Mouse (Mus musculus) B cell, adult (primary cell): ENCODE measurements around the gene Krt84. TPM values are rescaled to one million over a fixed set of nuclear protein-coding genes. Genes with fewer than 3 reads are reported as not detected.

Source experiments
- total RNA-seq: library from RNA; stranded (reverse); gene quantifications from 4 replicates; pipeline ENCODE4 v1.2.4, GENCODE M21; 2023; ENCODE audit not compliant: inconsistent age

Krt84 gene
- not detected in 4 replicates for total RNA-seq

DNA sequence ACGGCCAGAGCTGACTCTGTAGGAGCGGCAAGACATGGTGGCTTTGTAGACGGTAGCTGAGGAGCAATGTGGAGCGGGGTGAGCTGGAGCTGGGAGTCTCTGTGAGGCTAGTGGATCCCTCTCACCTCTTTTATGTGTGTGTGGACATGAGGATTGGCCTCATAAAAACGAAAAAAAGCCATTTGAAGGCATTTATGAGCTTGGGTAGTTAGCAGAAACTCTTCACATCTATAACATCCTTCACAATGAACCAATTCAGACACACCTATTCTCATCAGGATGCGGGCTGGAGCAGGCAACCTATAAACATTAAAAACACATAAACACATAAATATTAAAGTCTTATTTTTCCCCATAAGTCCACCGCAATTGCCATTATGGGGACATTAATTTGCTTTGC, at the start of gene Krt84:
Gene Krt84, minus strand, starts transcription at position 101 of the 400 bp plus-strand sequence.

DNA sequence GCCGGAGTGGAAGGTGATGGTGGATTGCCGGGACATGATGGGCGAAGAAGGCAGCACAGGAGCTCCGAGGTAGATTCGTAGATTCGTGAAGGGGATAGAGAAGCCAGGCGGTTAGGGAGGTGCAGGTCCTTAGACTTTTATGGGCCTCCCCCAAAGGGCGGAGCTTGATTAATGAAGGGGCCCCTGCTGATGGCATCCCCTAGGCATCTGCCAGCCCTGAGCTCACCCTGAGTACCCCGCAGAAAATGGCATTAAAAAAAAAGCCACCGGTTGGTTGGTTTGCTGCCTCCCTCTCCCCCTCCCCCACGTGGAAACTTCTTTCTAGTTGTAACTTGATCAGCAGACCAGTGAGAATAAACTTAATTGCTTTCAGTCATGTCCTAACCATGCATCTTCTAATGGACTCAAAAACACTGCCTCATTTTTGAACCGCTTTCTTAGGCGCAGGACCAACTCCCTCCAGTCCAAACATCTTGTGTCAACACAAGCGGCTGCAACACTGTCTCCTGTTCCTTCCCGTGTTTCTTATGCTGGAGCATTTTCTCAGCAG, 41.3 kb upstream of the Krt84 start, which contains the start of gene Krt75:
Gene Krt75, minus strand, starts transcription at position 109 of the 550 bp plus-strand sequence.

DNA sequence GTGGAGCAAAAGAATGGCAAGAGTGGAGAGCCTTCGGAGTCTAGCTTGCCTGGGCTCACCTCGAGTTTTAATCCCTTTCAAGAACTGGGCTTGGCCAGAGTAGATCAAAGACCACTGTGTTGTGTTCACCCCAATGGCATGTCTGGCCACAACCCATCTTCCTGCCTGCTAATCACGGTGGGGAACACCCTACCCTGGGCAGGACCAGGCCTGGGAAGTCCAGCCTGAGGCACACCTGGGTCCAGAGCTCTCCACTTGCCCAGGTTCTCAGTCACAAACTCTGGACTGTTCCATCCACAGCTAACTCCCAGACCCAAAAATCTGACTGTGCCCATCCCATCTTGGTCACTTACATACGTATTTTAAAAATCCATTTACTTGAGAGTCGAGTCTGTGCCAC, 30.2 kb upstream of the Krt84 start, which contains the start of gene Krt90:
Gene Krt90, minus strand, starts transcription at position 101 of the 400 bp plus-strand sequence.

DNA sequence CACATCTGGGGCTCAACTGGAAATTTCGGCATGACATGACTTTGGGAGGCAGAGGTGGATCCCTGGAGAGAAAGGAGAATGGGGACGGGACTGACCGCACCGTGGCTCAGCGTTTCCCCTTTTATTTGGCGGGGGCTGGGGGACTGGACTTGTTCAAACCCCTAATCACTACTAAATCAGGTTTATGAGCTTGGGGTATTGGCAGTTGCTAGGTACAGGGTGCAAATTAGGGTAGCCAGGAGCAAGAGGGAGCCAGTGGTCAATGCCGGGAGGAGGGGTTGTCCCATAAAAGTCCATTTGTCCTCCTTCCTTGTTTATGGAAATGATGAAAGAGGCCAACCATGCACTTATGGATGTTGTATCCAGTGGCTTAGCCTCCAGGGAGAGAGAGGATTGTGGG, 17.9 kb upstream of the Krt84 start, which contains the start of gene Krt82:
Gene Krt82, minus strand, starts transcription at position 101 of the 400 bp plus-strand sequence.

DNA sequence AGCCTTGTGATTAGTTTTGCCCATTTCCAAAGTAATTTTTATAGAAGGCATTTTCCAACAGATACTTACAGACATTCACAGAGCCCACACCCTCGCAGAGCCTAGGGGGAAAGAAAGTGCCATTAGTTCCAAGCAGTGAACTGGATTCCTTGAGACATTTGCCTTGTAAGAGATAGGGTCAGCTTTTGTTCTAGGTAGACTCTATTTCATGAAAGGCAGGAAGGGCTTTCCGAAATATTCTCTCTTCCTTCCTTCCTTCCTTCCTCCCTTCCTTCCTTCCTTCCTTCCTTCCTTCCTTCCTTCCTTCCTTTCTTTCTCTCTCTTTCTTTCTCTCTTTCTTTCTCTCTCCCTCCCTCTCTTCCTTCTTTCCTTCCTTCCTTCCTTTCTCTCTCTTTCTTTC, 15.5 kb downstream of the Krt84 start, which contains the start of gene Gm49425:
Gene Gm49425, minus strand, starts transcription at position 101 of the 400 bp plus-strand sequence.

DNA sequence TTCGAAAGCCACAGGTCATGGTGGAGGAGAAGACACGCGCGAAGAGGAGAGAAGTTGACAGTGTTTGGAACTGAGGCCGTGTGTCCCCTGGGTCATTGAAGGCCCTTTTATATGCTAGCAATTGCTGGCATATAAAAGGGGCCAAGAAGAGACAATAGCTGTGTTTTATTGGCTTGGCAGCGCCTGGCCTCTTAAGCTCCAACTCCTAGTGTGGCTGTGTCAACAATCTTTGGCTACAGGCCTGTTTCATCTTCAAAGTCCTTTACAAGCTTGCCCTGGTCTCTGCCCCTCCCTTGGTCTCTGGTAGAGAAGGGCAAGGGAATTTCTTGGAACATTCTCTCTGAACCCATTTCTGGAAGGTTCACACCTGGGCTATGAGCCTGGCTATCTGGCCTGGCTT, 41.2 kb downstream of the Krt84 start, which contains the start of gene Krt83:
Gene Krt83, minus strand, starts transcription at position 82 of the 400 bp plus-strand sequence.

Other genes with a start within 250 kb of the Krt84 start
- gene Atg101, start 248.5 kb downstream of the Krt84 start, total RNA-seq: 56.5 to 76.2 TPM (median 66.4 TPM) in 4 replicates
- 0.96 to 2.2 TPM (median 2.0 TPM) in 4 replicates for gene 6030408B16Rik, start 239.6 kb downstream of the Krt84 start, total RNA-seq
- 0.18 to 0.26 TPM in 2 of 4 replicates, not detected in the others for gene Krt80, start 162.7 kb downstream of the Krt84 start, total RNA-seq
- not detected in 4 replicates for gene Krt7, start 121.8 kb downstream of the Krt84 start, total RNA-seq
- not detected in 4 replicates for gene Krt87, start 94.0 kb downstream of the Krt84 start, total RNA-seq
- not detected in 4 replicates for gene Krt88, start 85.1 kb downstream of the Krt84 start, total RNA-seq
- gene Krt81, start 69.1 kb downstream of the Krt84 start, total RNA-seq: not detected in 4 replicates
- gene Krt86, start 59.3 kb downstream of the Krt84 start, total RNA-seq: not detected in 4 replicates
- gene Krt83, start 41.3 kb downstream of the Krt84 start, total RNA-seq: not detected in 4 replicates
- not detected in 4 replicates for gene Gm49425, start 15.6 kb downstream of the Krt84 start, total RNA-seq
- gene Krt82, start 17.8 kb upstream of the Krt84 start, total RNA-seq: not detected in 4 replicates
- not detected in 4 replicates for gene Krt90, start 30.1 kb upstream of the Krt84 start, total RNA-seq
- not detected in 4 replicates for gene Krt75, start 41.1 kb upstream of the Krt84 start, total RNA-seq
- gene Gm5414, start 95.4 kb upstream of the Krt84 start, total RNA-seq: not detected in 4 replicates
- gene Gm5478, start 114.6 kb upstream of the Krt84 start, total RNA-seq: not detected in 4 replicates
- not detected in 4 replicates for gene Krt6b, start 147.5 kb upstream of the Krt84 start, total RNA-seq
- not detected in 4 replicates for gene Krt6a, start 161.5 kb upstream of the Krt84 start, total RNA-seq
- gene Krt5, start 180.1 kb upstream of the Krt84 start, total RNA-seq: not detected in 4 replicates
- gene Krt71, start 210.3 kb upstream of the Krt84 start, total RNA-seq: not detected in 4 replicates